Mouse (Mus musculus): ENCODE results near the gene Nmi.

Nmi gene

DNA sequence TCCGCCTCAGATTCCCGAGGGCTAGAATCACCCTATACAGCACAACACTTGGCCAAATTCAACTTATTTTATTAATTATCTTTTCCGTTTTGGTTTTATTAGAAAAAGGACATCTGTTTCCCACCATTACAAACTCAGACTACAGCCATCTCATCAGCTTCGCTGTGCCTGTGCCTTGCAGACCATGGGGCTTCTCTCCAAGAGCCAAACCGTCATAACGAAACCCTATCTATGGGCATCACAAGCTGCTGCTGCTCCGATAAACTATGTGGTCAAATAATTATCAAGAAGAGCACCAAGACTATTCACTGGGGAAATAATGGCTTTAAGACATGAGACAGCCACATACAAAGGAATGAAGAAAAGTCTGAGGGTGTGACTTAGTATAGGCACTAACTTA lies 31.5 kb downstream of the Nmi start:
- DNase-seq (ENCODE audit: low spot score): no peak

DNA sequence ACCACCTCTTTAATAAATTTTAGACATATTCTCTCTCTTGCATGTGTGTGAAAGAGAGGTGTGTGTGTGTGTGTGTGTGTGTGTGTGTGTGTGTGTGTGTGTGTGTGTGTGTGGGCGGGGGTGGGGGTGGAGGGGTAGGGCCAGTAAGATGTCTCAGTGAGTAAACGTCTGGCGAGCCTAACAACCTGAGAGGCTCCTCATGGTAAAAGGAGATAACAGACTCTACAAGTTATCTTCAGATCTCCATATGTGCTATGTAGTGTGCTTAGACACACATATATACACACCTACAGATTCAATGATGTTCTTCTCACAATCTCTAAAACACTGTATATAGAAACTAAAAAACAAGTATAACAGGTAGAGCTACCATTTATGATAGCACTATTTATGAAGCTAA lies 34.5 kb downstream of the Nmi start:
- DNase-seq (ENCODE audit: low spot score): no peak

DNA sequence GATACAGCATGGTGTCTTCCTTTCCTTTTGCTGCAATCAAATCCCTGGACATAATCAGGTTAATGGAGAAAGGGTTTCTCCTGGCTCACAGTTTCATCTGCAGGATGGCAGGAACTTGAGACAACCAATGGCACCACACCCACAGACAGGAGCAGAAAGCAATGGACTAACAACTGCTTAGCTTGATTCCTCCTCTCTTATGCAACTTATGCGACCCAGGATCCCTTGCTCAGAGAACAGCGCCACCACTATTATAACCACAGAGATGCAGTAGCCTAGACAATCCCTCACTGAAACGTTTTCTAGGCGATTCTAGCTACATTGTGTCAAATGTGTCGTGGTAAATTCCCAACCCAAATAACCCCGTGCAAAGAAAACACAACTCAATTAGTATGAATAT lies 36.3 kb downstream of the Nmi start:
- no peak for DNase-seq (ENCODE audit: low spot score)

DNA sequence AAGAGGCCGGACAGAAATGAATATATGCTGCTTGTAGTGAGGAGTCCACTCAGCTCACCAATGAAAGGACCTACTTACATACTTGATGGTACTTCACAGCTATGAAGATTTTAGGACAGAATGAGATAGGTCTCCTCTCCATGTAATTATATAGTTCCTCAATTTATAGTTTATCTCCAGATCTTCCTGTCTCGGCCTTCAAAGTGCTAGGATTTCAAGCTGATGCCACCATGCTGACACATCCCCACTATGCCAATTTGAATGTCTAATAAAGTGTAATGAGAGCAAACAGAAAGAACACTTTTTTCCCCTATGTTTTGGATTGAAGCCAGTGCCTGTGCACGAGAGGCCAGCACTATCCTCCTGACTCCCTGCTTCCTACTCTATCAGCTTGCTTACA lies 36.7 kb downstream of the Nmi start:
- DNase-seq (ENCODE audit: low spot score): no peak

DNA sequence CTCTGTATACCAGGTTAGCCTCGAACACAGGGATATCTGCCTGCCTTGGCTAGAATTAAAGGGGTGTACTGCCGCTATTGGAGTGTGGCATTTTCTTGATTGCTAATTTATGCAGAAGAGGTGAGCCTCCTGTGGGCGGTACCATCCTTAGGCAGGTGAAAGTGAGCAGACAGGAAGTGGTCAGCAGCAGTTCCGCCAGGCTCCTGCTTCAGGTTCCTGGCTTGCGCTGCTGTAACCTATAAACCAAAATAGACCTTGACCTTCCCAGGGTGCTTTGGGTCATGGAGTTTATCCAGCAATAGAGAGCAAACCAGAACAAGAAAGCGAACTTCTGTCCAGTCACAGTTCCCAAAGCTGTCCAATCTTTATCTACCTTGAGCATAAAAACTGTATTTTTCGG lies 37.4 kb downstream of the Nmi start:
- DNase-seq (ENCODE audit: low spot score): no peak

DNA sequence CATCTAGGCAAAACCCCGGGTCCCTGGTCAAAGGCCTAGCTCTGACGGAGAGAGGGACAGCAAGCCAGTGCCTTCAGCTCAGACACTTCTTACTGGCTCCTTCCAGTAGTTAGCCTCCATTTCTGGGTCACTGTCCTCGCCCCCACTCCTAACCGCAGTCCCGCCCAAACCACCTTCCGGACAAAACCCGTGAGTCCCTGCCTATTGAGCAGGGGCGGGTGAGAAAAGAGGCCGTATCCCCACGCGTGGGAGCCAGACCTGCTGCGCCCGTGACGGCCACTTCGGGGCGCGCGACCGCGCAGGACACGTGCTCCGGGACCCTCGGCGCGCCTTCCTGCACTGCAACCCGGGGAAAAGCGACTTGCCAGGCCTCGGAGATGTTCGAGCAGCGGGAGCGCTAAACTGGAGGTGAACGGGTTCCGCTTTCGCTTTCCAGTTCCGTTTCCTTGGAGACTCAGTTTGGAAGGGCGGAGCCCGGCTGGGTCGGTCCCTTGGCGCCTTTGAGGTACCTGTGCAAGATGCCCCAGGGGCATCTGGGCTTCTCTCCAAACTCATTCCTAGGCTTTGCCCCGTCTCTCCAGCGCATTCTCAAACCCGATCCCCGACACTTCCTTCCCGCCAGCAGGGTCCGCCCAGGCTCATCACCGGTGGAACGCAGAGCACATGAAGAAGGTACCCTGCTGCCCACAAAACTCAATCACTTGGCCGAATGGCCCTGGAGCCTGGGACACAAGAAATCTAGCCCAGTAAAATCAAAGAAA lies 38.5 kb downstream of the Nmi start, which contains the start of gene Rbm43:
Gene Rbm43, minus strand, starts transcription at position 590 of the 761 bp plus-strand sequence.
- DNase-seq (ENCODE audit: low spot score): peak; percentile 58

DNA sequence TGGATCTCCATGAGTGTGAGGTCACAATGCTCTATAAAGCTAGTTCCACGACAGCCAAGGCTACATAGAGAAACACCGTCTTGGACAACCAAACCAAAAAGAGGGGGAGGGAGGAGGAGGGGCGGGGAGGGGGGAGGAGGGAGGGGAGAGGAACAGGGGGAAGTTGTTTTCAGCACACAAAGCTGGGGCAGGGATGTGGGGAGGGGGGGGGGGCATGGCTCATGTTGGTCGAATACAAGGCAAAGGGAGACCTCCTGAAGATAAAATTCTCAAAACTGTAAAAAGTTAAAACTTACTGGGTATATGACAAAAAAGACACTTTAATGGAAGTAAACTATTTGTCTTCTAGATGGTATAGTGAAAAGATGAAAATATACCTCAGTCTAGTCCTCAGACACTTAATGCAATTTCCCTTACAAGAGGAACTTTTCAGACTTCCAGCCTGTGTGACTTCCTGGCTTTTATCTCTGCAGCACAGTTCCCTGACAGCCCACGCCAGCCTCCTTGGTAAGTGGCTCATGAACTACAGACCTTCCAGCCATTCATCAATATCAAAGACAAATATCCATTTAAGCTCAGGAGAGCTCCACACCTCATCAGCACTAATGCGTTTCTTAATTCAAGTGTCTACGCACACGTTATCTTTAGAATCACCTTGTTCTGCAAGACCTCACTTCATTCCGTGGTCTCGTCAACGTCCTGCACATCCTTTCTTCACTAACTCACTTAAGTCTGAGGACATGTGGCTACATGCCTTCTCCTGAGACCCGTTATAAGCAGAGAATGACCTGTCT lies 39.8 kb downstream of the Nmi start:
- no peak for DNase-seq (ENCODE audit: low spot score)

DNA sequence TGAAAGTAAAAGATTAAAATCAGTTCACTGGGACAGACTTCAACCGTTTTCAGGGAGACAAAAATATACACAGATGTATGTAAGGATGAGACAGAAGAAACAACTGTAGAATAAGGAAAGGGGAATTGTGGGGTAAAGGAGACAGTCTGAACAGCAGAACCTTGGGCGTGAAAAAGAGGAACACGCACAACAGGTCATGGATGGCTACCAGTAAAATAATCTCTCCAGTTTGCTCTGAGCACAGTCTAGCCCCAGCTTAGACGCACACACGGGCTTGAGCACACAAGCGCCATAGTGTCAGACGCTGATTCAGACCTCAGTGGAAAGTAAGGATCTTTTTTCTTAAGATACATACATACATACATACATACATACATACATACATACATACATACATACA lies 42.1 kb downstream of the Nmi start:
- no peak for DNase-seq (ENCODE audit: low spot score)

DNA sequence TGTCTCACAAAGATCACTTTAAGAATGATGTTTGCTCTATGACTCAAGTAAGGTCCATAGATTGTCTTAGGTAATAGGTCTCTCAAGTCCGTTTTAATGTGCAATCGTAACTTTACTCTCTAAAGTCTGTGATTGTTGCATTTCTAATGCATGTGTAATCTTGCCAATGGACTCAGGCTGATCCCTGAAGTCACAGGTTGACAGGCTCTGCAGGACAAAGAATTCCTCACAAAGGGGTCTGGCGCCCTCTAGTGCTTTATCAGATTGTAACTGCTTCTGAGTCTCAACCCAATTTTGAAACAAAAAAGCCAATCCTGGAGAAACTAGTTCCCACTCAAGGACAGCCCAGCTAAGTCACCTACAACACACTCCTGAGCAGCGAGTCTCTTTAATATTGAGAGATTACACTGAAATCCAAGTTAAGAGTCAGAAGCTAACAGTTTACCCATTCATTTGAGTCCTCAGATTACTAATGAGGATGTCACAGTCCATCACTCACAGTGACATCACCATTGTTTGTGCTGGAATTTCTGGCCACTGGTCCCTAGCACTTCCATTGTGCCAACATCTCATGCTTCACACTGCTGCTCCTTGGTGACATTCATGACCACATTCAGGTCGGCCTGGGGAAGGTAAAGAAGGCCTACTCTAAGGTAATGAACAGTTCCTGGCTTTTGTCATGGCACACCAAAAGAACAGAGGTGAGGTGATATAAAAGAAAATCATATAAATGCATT lies 58.2 kb downstream of the Nmi start:
- DNase-seq (ENCODE audit: low spot score): peak; percentile 25

DNA sequence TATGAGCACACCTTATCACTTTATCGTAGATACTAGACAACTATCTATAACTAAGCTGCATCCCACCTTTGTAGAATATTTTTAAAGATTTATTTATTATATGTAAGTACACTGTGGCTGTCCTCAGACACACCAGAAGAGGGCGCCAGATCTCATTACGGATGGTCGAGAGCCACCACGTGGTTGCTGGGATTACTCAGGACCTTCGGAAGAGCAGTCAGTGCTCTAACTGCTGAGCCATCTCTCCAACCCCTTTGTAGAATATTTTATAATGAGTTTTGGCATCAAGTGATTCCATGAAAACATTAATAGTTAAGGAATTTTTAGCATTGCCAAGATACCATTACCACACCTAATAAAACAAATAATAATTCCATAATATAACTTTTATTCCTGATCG lies 58.8 kb downstream of the Nmi start:
- DNase-seq (ENCODE audit: low spot score): no peak

DNA sequence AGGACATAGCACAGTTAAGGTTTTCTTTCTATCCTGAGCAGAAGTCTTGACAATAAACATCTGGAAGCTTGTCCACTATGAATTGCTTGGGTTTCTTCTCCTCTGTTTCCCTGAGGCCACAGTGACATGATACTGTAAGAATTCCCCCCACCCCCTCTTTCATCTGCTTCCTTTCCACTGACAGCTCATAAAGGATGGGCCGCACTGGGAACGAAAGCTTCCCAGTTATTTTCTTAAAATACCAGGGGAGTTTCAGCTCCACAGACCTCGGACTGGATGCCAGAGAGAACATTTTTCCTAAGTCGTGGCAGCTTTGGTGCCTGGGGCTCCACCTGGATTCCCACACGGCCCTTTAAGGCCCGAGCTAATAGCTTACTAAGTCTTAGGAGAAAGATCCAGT lies 60.6 kb downstream of the Nmi start:
- DNase-seq (ENCODE audit: low spot score): no peak

DNA sequence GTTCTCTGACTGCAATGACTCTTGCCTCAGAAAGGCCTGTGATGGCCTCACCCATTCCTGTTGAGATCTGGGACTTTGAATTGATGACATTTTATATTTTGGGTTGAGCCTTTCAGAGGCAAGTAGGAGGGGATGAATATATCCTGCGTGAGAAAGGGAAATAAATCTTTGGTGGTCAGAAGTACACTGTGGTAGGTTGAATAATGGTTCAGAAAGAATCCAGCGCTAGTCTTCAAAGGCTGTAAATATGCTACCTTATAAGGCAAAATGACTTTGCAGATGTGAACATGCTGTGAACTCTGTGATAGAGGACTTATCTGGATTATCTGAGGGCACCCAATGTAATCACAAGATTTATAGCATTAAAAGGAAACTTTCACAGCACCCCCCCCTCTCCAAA lies 61.4 kb downstream of the Nmi start:
- DNase-seq (ENCODE audit: low spot score): no peak

DNA sequence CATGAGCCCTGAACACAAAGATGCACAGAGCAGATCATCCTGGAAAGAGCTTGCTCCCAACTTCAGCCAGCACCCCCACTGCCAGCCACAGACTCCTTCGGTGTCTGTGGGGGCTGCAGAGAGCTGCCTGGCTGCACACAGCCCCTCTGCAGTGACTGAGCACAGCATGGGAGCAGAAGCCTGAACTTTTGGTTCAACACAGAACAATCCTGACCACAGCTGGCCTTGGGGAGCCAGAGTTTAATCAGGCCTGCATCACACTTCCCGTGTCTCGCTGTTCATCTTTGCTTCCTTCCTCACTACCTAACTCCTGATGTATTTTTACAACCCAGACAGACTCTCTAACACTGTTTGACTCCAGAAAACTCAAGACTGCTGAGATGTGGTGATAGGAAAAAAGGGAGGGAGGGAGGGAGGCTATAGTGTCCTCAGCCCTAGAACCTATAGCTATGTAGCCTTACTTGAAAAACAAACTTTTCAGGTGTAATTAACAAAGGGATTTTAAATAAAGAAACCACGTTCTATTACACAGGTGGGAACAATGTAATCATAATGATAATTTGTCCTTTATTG lies 65.7 kb downstream of the Nmi start:
- no peak for DNase-seq (ENCODE audit: low spot score)

DNA sequence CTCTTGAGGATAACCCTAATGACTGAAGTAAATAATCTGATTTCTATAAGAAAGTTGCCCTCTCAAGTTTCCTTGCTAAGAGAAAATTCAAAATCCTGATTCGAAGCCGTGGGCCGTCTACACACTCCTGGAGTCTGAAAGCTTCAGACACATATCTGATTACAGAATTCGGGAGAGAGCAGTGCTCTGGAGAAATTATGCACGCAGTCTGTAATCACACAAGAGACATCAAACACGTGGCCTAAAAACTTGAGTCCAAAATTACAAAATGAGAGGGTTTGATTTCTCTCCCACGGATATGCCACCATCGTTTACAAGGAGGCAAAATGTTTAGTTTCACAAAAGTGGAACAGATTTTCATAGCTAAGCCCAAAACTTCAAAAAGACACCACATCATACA lies 67.7 kb downstream of the Nmi start:
- DNase-seq (ENCODE audit: low spot score): no peak

Data from ovary, adult 18-20 months (tissue).